Mouse (Mus musculus): ENCODE measurements around the gene Gsk3a. TPM values are rescaled to one million over a fixed set of nuclear protein-coding genes. Genes with fewer than 3 reads are reported as not detected.

Gene Gsk3a
- total RNA-seq, 2 experiments from 2014 or later: 74.3 to 122 TPM

- ATAC-seq (replicated peaks; ENCODE audit: low FRiP score, poor library complexity, severe bottlenecking): no peak
Measured at GRCm38 (mm10) chr7:25227523-25228300, 9.9 kb downstream of the Gsk3a start.

- 0 out of 2 replicates have a peak, but pooled peaks have one; percentile 6 for ATAC-seq (replicated peaks; ENCODE audit: low FRiP score, poor library complexity, severe bottlenecking)
Measured at GRCm38 (mm10) chr7:25222275-25222967, 15.2 kb downstream of the Gsk3a start.

GRCm38 (mm10) chr7:25221102-25221883 is 16.4 kb downstream of the Gsk3a start, which contains the start of gene Zfp526:
TSS of gene Zfp526 (plus strand) at chr7:25221425.
- ATAC-seq (replicated peaks; ENCODE audit: low FRiP score, poor library complexity, severe bottlenecking): peak; percentile 75

GRCm38 (mm10) chr7:25220457-25221101 is 17.1 kb downstream of the Gsk3a start, which contains the start of gene Dedd2:
TSS of gene Dedd2 (minus strand) at chr7:25220615.
- peak; percentile 20 for ATAC-seq (replicated peaks; ENCODE audit: low FRiP score, poor library complexity, severe bottlenecking)

GRCm38 (mm10) chr7:25219756-25220456 is 17.7 kb downstream of the Gsk3a start:
- ATAC-seq (replicated peaks; ENCODE audit: low FRiP score, poor library complexity, severe bottlenecking): peak; percentile 63

- no peak for ATAC-seq (replicated peaks; ENCODE audit: low FRiP score, poor library complexity, severe bottlenecking)
Measured at GRCm38 (mm10) chr7:25219416-25219750, 18.3 kb downstream of the Gsk3a start.

- peak; percentile 45 for ATAC-seq (replicated peaks; ENCODE audit: low FRiP score, poor library complexity, severe bottlenecking)
Measured at GRCm38 (mm10) chr7:25218705-25219415, 18.8 kb downstream of the Gsk3a start.

- ATAC-seq (replicated peaks; ENCODE audit: low FRiP score, poor library complexity, severe bottlenecking): 0 out of 2 replicates have a peak, but pooled peaks have one; percentile 17
Measured at GRCm38 (mm10) chr7:25217653-25218395, 19.8 kb downstream of the Gsk3a start.

- no peak for ATAC-seq (replicated peaks; ENCODE audit: low FRiP score, poor library complexity, severe bottlenecking)
Measured at GRCm38 (mm10) chr7:25214172-25214571, 23.5 kb downstream of the Gsk3a start.

GRCm38 (mm10) chr7:25213099-25213498 is 24.6 kb downstream of the Gsk3a start:
- ATAC-seq (replicated peaks; ENCODE audit: low FRiP score, poor library complexity, severe bottlenecking): no peak

- no peak for ATAC-seq (replicated peaks; ENCODE audit: low FRiP score, poor library complexity, severe bottlenecking)
Measured at GRCm38 (mm10) chr7:25210482-25210881, 27.2 kb downstream of the Gsk3a start.

- ATAC-seq (replicated peaks; ENCODE audit: low FRiP score, poor library complexity, severe bottlenecking): peak; percentile 90
Measured at GRCm38 (mm10) chr7:25209161-25209622, 28.5 kb downstream of the Gsk3a start.

GRCm38 (mm10) chr7:25206094-25206830 is 31.4 kb downstream of the Gsk3a start:
- ATAC-seq (replicated peaks; ENCODE audit: low FRiP score, poor library complexity, severe bottlenecking): no peak

GRCm38 (mm10) chr7:25205355-25206093 is 32.1 kb downstream of the Gsk3a start:
- no peak for ATAC-seq (replicated peaks; ENCODE audit: low FRiP score, poor library complexity, severe bottlenecking)

- no peak for ATAC-seq (replicated peaks; ENCODE audit: low FRiP score, poor library complexity, severe bottlenecking)
Measured at GRCm38 (mm10) chr7:25203624-25204023, 34.0 kb downstream of the Gsk3a start.

GRCm38 (mm10) chr7:25197384-25198018 is 40.1 kb downstream of the Gsk3a start:
- no peak for ATAC-seq (replicated peaks; ENCODE audit: low FRiP score, poor library complexity, severe bottlenecking)

All from erythroid progenitor cell, adult 5-6 weeks (primary cell).